Mouse (Mus musculus) thymus, postnatal 14 days (tissue): Measurements from ENCODE around the gene Hspb3.

Experiments
- DNase-seq: peaks from one replicate; pipeline ENCODE4 v3.0.0; 2021

Gene Hspb3

DNA sequence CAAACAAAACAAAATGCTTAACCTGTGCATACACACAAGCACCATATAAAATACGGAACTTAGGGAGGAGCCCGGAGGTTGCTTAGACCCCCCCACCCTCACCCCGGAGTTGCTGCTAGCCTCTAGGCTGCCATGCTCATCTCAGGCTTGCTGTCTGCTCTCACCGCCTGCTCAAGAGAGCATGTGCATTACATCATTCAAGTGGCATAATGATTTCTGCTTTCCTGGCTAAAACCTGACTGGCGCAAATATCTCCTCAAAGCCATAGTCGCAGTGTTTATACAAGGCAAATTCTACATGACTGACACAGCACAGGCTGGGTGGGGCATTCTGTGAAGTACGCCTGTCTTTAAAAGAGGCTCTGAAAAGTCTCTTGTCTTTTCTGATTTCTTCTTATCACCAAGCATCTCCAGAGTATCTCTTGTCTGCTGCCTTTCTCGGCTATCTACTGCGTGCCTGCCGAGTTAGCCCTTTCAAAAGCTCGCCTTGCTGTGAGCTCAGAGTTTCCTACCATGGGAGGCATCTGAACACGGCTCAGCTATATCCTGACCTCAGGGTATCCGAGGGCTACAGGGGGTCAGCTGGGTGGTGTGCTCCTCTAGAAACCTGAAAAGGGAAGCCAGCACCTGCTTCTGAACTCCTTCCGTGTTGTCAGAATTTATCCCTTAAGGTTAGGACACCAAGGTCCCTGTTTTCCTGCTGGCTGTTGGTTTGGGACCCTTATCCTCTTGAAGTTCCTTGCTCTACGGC lies 28.6 kb downstream of the Hspb3 start:
- DNase-seq: no peak

DNA sequence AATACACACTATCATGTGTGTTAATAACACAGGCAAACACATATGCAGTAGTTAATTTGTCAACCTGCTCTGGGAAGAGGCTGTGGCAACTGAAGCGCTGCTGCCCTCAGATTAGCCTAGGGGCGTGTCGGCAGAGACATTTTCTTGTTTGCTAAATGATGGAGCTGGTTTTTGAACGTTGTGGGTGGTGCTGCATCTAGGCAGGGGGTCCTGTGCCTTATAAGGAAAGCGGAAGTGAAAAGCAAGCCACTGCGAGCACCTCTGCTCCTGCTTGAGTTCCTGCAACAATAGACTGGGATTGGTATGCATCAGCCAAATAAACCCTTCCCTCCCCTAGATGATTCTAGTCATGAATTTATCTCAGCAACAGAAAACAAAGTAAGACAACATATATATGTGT lies 31.0 kb downstream of the Hspb3 start:
- no peak for DNase-seq

DNA sequence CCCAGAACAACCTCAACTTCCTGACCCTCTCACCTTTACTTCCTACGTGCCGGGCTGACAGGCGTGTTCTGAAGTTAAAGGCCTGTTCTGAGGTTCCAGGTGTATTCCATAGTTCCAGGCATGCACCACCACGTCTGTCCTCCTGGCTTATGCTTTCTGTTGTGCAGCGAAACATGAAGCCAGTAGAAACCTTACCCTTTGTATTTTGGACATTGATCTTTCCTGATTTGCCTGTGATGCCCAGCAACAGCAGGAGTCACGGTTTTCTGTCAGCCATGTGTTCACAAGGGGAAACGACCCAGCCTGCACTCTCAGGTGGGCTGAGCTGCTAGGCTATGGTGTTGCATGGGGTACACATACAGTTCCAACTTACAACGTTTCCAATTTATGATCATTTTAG lies 35.9 kb downstream of the Hspb3 start:
- no peak for DNase-seq

DNA sequence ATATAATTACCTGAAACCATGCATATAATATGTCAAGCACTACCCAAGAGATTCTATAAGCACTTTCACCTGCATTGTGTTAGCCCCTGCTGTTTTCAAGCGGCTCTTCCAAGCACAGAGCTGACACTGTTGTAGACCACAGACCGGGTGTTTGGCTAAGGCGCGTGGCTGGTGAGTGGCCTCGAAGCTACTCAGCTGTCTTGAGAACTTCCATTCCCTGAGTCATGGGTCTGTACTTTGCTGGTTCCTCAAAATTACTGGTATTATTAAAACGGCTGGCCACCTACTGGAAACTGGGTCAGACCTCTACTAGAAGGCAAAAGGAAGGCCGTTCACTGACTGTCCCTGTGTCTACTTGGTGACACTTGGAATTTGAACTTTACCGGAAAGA lies 40.6 kb downstream of the Hspb3 start:
- DNase-seq: peak; percentile 2

DNA sequence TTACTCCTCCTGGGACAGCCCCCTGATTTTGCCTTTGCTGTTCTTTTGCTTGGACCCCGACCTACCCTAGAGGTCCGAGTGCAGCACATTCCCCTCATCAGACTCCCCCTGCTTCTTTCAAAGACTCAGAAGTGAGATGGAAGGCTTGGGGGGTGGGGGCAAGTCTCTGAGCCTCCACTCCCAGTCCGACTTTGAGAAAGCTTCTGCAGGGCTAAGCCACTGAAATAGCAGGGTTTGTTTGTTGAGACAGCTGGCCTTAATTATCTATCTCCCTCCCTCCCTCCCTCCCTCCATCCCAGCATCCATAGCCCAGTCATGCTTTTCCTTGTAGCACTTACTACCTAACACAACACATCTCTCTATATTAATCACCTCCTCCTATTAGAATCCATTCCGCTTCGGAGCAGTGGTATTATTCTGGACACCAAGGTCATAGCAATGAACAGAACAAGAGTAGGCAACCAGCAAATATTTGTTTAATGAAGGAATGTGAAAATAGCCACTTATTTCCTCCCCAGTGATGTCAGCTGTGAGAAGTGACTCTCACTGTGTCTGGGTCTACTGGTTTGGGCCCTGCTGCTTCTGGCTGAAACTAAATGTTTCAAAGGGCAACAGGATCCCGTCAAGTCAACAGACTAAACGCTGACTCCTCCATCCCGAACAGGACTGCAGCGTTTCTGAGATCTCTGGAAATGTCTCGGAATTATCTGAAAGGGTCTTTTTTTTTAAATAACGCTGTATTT lies 41.2 kb downstream of the Hspb3 start:
- DNase-seq: no peak

DNA sequence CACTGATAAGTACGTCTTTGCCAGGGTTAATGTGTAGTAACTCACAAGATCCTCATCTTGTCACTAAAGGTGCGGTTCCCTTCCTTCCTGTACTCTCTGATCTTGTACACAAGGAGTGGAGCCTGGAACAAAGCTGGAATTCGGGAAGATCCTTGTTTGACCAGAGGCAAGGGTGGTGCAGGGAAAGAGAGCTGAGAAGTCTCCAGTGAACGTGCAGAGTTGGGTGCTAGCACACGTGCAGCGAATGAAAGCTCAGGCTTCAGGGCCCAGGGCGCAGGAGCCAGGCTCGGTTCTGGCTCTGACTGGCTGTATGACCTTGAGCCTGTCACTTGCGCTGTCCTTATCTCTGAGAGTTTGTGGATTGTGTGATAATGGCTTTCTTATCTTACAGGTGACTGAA lies 44.5 kb downstream of the Hspb3 start:
- no peak for DNase-seq

DNA sequence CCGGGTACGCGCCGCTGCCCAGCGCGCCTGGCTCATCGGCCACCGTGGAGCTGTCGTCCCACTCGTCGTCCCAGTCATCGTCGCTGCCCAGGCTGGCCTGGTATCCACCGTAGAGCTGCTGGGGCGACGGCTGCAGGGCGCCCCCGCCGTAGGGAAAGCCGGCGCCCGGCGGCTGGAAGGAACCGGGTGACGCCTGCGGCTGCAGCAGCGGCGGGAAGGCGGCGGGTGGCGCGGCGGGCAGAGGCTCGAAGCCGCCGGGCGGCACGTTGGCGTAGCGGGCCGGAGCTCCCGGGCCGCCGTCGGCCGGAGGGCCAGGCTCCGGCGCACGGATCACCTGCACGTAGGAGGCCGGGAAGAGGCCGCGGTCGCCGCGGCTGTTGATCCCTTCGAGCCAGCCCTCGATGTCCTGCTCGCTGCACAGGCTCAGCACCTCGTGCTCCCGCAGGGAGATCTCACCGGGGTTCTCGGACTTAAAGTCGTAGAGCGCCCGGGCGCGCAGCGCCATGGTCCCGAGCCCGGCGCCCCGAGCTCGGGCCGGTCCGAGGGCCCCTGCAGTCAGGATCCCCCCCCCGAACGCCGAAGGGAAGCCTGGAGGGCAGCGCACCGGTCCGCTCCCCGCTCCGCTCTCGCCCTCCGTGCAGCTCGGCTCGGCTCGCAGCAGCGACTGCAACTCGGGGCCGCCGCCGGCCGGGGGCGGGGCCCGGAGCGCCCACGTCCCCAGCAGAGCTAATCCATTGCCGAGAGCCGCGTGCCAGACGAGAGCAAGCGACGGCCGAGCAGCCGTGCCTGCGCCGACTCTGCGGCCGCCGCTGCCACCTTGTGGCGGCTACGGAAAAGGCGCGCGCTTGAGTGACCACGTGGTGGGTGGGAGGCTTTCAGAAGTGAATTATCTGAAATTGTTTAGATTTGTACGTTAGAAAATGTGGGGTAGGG lies 45.3 kb downstream of the Hspb3 start, which contains the start of gene Snx18:
Gene Snx18 (minus strand): TSS at position 674 of the 933 bp plus-strand sequence.
- DNase-seq: peak; percentile 94

DNA sequence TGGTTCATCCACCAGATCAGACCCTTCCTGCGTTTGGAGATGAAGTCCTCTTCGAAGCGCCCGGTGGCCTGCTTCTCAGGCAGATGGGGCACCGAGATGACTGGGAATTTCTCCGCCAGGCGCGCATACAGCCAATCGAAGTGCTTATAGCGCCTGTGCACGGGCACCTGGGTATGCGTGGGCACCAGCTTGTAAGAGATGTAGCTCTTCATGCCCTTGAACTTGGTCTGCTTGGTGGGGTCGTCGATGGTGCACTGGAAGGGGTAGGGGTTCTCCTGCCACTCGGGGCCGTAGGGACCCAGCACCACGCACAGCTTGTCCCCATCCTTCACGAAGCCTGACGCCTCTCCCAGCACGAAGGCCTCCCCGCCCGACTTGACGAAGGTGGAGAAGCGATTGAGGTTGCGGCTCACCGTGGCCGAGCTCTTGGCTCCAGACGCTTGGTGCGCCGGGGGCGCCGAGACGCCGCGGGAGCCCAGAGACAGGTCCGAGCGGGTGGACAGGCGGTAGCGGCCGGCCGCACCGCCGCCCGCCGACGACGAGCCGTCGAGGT lies 46.1 kb downstream of the Hspb3 start:
- DNase-seq: peak; percentile 51

DNA sequence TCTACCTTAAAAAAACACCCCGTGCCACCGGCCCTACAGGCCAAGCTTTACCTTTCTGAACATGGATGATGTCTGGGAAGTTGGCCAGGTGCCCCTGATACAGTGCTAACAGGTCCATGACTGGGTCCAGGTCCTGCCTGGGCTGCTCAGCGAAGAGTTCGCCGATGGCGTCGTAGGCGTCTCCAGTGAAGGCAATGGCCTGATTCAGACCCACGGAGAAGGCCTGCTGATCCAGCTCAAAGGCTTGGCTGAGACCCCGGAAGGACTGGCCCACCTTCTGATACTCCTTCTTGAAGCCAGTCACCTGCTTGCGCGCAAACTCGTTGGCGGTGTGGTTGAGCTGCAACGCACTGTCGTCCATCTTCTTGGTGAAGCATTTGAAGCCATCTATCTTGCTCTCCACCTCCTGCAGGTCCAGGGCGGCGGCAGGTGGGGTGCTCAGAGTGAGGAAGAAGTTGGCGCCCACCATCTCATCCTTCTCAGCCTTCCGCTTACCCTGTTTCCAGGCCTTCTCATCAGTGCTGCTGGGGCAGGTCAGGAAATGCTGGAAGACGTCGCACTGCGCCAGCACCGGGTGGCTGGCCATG lies 46.6 kb downstream of the Hspb3 start:
- DNase-seq: peak; percentile 28

DNA sequence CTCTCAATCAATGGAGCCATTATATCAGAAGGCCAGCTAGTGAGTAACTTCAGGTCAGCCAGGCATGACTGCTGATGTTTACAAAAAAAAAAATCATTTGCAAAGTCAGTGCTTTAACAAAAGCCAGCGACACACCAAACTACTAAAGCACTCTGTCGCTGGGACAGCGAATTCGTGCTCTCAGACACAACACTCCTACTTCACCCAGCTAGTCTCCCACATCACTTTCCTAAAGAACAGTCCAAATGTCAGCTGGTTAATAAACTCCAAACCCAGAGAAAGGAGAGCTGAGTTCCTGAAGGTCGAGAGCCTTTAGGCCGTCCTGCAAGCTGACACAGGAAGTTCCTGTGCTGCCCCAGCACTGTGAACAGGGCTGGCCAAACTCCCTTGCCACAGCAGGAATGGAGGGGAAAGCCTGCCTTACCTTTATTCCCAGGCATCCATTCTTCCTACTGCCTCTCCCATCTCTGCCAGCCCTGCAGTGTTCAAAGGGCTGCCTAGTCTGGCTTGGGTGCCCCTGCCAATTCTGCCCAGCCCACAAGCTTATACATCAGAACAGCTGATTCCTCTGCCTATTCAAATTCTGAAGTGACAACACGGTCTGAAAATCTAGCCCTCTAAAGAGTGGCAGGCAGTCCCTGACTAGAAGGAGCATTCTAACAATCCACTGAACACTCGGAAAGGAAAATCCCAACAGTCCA lies 47.4 kb downstream of the Hspb3 start:
- DNase-seq: no peak

DNA sequence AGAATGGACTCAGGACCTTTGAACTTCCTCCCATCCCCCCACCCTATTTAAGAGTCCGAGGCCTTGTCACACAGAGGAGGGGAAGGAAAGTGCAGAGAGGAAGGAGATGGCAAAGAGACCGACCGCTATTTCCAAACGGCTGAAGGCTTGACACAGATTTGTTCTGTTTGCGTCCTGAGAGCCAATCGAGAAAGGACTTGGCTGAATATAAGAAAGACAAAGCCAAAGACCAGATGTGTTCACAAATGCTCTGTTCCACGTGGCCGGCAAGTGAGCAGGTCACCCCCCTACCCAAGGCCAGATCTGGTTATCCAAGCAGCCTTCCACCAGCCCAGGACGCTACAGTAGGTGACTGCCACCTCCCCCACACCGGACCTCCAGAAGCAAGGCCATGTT lies 47.9 kb downstream of the Hspb3 start:
- DNase-seq: no peak

DNA sequence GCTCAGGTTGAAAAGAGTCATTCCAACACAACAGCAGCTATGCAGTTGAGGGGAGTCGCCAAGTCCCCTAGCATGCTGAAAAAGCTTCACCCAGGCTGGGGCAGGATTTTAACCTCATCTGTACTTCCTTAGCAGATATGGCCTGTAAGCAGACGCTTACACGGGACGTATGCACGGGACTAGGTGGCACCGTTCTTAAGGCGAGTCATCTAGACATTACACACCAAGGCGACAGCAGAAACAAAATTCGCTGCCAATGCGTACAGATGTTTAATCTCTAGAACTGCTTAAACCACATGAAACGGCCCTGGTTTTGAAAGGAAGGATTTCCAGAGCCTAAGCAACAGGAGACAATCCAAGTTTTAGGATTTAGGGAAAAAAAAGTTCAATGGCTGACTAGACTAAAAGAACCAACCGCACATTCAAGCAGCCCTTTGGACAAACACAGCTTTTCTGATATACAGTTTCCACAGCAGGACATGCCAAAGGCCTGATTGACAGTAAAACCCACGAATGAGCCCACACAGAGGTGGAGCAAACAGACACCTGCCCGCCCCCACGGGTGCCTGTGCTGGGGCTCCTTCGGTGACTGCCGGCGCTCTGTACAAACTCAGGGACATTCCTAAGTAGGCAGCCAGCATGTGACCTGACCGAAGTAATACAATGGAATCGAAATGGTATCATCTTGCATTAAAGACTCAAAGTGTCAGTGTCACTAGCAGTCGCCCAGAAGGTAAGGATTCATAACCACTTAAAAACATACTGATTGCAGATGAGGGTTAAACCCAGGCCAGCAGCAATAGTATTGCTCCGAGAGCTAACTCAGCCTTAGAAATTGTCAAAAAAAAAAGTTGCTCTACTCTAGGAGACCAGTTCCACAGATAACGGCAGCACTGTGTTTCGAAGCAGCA lies 48.6 kb downstream of the Hspb3 start:
- peak; percentile 94 for DNase-seq

DNA sequence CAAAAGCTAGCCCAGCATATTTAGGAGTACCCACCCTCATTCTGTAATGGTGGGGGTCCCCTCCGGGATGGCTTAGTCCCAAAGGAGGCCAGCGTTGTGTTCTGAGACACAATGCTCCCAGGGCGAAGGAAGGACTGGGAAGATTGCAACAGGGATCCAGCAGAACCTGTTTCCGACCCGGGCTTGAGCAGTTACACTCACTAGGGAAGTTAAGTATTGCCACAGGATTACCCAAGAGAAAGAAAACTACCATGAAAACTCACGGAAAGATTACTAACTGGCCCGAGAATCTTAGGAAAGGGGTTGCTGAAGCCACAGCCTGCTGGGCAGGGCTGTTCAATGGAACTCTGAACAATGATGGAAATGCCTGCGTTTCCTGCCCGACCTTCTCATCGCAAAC lies 49.6 kb downstream of the Hspb3 start:
- no peak for DNase-seq

DNA sequence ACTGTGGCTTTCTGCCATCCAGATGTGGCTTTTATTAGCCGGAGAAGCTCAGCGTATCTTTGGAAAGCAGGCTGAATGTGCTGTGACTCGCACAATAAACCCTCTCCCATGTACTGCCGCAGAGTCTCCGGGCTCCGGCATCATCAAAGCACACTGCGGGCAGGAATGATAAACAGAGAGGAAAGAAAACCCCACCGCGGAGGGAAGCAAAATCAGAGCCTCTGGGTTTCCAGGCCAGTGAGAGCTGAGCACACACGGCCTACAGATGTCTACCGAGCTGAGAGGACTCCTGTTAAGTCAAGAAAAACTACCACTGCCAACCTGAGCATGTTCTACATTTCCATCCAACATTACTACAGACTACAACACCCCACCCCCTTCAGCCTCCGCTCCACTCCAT lies 50.1 kb downstream of the Hspb3 start:
- DNase-seq: no peak
